Mouse (Mus musculus) erythroblast, embryonic 14.5 days (primary cell): ENCODE data around the gene Tsc22d4.

Experiments used
- GATA1 ChIP-seq: IDR thresholded peaks from 2 replicates; pipeline ENCODE4 v1.6.1; 2012; ENCODE audit warnings: low read length, inconsistent platforms, mixed read lengths
- TAL1 ChIP-seq: IDR thresholded peaks from 3 replicates; pipeline ENCODE4 v1.6.1; 2012; ENCODE audit warnings: low read length, inconsistent platforms, mixed read lengths

DNA sequence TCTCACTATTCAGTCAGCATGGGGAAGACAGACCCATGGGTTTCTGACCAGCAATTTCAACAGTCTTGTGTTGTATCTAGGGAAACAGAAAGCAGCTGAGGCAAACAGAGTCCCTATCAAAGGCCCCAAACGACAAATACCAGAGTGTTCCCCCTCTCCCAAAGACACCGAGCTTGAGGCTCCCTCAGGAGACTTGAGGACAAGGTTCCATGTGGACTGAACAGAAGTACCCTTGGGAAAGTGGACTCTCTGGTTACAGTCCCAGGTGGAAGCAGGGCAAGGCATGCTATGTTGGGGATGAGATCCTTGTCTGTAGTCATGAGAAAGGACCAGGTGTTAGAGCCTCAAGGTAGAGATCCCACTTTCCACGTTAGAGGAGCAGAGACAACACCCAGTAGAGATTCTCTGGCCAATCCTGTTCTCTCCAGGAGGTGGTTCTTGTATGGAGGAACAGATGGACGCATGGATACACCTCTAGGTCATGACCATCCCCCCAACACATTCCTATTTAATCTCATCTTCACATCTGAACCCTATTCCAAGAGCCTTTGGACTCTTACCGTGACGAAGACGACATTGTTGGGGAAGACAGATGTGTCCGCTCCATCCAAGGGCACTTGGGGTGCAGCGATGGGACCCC, 38.5 kb downstream of the Tsc22d4 start:
- no peak for TF ChIP-seq GATA1
- no peak for TF ChIP-seq TAL1
